Mouse (Mus musculus): ENCODE measurements around the gene Rnase4. TPM values are rescaled to one million over a fixed set of nuclear protein-coding genes. Genes with fewer than 3 reads are reported as not detected.

Gene Rnase4
- polyA plus RNA-seq, 1 experiment from 2014 or later, result 45.7 TPM

GRCm38 (mm10) chr14:51069617-51070016 lies 21.3 kb upstream of the Rnase4 start:
- H3K27me3 ChIP-seq, result peaks cover 11% of the 10 kb centered on the region
- ChIA-PET POLR2A (no interaction called here), CTCF (no interaction called here)
- ATAC-seq, result no peak
- DNase-seq (ENCODE audit: low read depth, low spot score), result no peak
- peak; percentile 41 for TF ChIP-seq CTCF (IDR thresholded peaks at IDR 0.05)
- in situ Hi-C loops (cut with MboI; ENCODE audit: low pct_unique_long_range_greater_than_20kb), result no loop called here

GRCm38 (mm10) chr14:51074335-51074734 lies 16.5 kb upstream of the Rnase4 start, which contains the start of gene Olfr750:
Olfr750 (minus strand) TSS chr14:51074435.
- CTCF ChIA-PET, result no interaction called here
- POLR2A ChIA-PET, result no interaction called here
- ATAC-seq (no peak), DNase-seq (ENCODE audit: low read depth, low spot score) (no peak)
- in situ Hi-C loops (cut with MboI; ENCODE audit: low pct_unique_long_range_greater_than_20kb), result no loop called here
- peaks cover 17% of the 10 kb centered on the region for H3K27me3 ChIP-seq
- no peak for TF ChIP-seq CTCF (IDR thresholded peaks at IDR 0.05)

GRCm38 (mm10) chr14:51079180-51079579 lies 11.7 kb upstream of the Rnase4 start:
- ATAC-seq, result no peak
- ChIA-PET POLR2A (no interaction called here), CTCF (interaction anchor here (1.0 kb wide), 1 partner anchor 10 kb away, joined by 4 read pairs; no protein-coding TSS in a partner anchor)
- no peak for TF ChIP-seq CTCF (IDR thresholded peaks at IDR 0.05)
- in situ Hi-C loops (cut with MboI; ENCODE audit: low pct_unique_long_range_greater_than_20kb), result no loop called here
- H3K27me3 ChIP-seq, result peaks cover 11% of the 10 kb centered on the region
- DNase-seq (ENCODE audit: low read depth, low spot score), result no peak

GRCm38 (mm10) chr14:51081035-51081434 lies 9.8 kb upstream of the Rnase4 start:
- ChIA-PET POLR2A (no interaction called here), CTCF (interaction anchor here (1.1 kb wide), 1 partner anchor 17 kb away, joined by 4 read pairs; no protein-coding TSS in a partner anchor)
- DNase-seq (ENCODE audit: low read depth, low spot score) (no peak), ATAC-seq (no peak)
- no peak for TF ChIP-seq CTCF (IDR thresholded peaks at IDR 0.05)
- in situ Hi-C loops (cut with MboI; ENCODE audit: low pct_unique_long_range_greater_than_20kb), result no loop called here
- peaks cover 3% of the 10 kb centered on the region for H3K27me3 ChIP-seq

- DNase-seq (ENCODE audit: low read depth, low spot score) (no peak), ATAC-seq (peak; percentile 12)
- no peak for TF ChIP-seq CTCF (IDR thresholded peaks at IDR 0.05)
- ChIA-PET POLR2A (no interaction called here), CTCF (interaction anchor here (0.7 kb wide), 1 partner anchor 18 kb away, joined by 3 read pairs; no protein-coding TSS in a partner anchor)
- H3K27me3 ChIP-seq, result peaks cover 3% of the 10 kb centered on the region
- in situ Hi-C loops (cut with MboI; ENCODE audit: low pct_unique_long_range_greater_than_20kb), result no loop called here
Observed at GRCm38 (mm10) chr14:51082599-51083581, 8.0 kb upstream of the Rnase4 start.

- ATAC-seq (no peak), DNase-seq (ENCODE audit: low read depth, low spot score) (no peak)
- H3K27me3 ChIP-seq, result peaks cover 3% of the 10 kb centered on the region
- in situ Hi-C loops (cut with MboI; ENCODE audit: low pct_unique_long_range_greater_than_20kb), result no loop called here
- ChIA-PET CTCF (interaction anchor here (0.7 kb wide), 1 partner anchor 19 kb away, joined by 3 read pairs; no protein-coding TSS in a partner anchor), POLR2A (no interaction called here)
- TF ChIP-seq CTCF (IDR thresholded peaks at IDR 0.05), result no peak
Observed at GRCm38 (mm10) chr14:51083805-51084204, 7.1 kb upstream of the Rnase4 start.

- no peak for TF ChIP-seq CTCF (IDR thresholded peaks at IDR 0.05)
- peaks cover 3% of the 10 kb centered on the region for H3K27me3 ChIP-seq
- ChIA-PET CTCF (no interaction called here), POLR2A (interaction anchor here (0.6 kb wide), 1 partner anchor 279 kb away, joined by 5 read pairs; no protein-coding TSS in a partner anchor)
- no peak for ATAC-seq
- DNase-seq (ENCODE audit: low read depth, low spot score), result no peak
- in situ Hi-C loops (cut with MboI; ENCODE audit: low pct_unique_long_range_greater_than_20kb), result no loop called here
Observed at GRCm38 (mm10) chr14:51085086-51085485, 5.8 kb upstream of the Rnase4 start.

GRCm38 (mm10) chr14:51085911-51086310 lies 5.0 kb upstream of the Rnase4 start:
- no peak for DNase-seq (ENCODE audit: low read depth, low spot score)
- ATAC-seq, result no peak
- ChIA-PET CTCF (no interaction called here), POLR2A (no interaction called here)
- in situ Hi-C loops (cut with MboI; ENCODE audit: low pct_unique_long_range_greater_than_20kb), result no loop called here
- TF ChIP-seq CTCF (IDR thresholded peaks at IDR 0.05), result no peak
- peaks cover 3% of the 10 kb centered on the region for H3K27me3 ChIP-seq

GRCm38 (mm10) chr14:51087762-51088161 lies 3.1 kb upstream of the Rnase4 start:
- no peak for DNase-seq (ENCODE audit: low read depth, low spot score)
- ChIA-PET CTCF (interaction anchor here (1.9 kb wide), 1 partner anchor 23 kb away, joined by 17 read pairs; no protein-coding TSS in a partner anchor), POLR2A (interaction anchor here (0.6 kb wide), 1 partner anchor 1620 kb away, joined by 6 read pairs; no protein-coding TSS in a partner anchor)
- no peak for ATAC-seq
- in situ Hi-C loops (cut with MboI; ENCODE audit: low pct_unique_long_range_greater_than_20kb), result no loop called here
- TF ChIP-seq CTCF (IDR thresholded peaks at IDR 0.05), result no peak
- no peaks in the 10 kb centered on the region for H3K27me3 ChIP-seq

- ChIA-PET POLR2A (interaction anchor here (0.9 kb wide), 1 partner anchor 281 kb away, joined by 3 read pairs; the partner anchor contains the start of genes Ccnb1ip1 and Parp2), CTCF (interaction anchor here (1.1 to 1.9 kb wide), 2 partner anchors 9 to 24 kb away, joined by 4 to 17 read pairs; no protein-coding TSS in a partner anchor)
- no peaks in the 10 kb centered on the region for H3K27me3 ChIP-seq
- DNase-seq (ENCODE audit: low read depth, low spot score) (peak; percentile 20), ATAC-seq (no peak)
- in situ Hi-C loops (cut with MboI; ENCODE audit: low pct_unique_long_range_greater_than_20kb), result no loop called here
- TF ChIP-seq CTCF (IDR thresholded peaks at IDR 0.05), result no peak
Observed at GRCm38 (mm10) chr14:51088166-51088969, 2.5 kb upstream of the Rnase4 start.

Data from Patski (cell line).